Mouse (Mus musculus) brain, embryonic 14.5 days (tissue): ENCODE data around the gene Cxcl1.
A peak's percentile ranks its signal among the peaks of the same experiment; 100 is the strongest.

Source experiments
- CTCF ChIP-seq: fragments of 200-500 bp; IDR thresholded peaks from 2 replicates; pipeline ENCODE4 v1.5.1; 2012; ENCODE audit warnings: inconsistent platforms, mild to moderate bottlenecking, moderate library complexity, borderline replicate concordance; ENCODE audit not compliant: insufficient read depth, insufficient read length; ENCODE audit errors: extremely low read depth
- POLR2A ChIP-seq: fragments of 200-500 bp; IDR thresholded peaks from 2 replicates; pipeline ENCODE4 v1.6.1; 2012; ENCODE audit warnings: mild to moderate bottlenecking, inconsistent platforms, borderline replicate concordance; ENCODE audit not compliant: poor library complexity, insufficient read depth, insufficient read length, severe bottlenecking; ENCODE audit errors: extremely low read depth

GRCm38 (mm10) chr5:90930971-90931851, 40.2 kb downstream of the Cxcl1 start, which contains the start of gene Mthfd2l:
- TF ChIP-seq POLR2A (peak; percentile 58), CTCF (peak; percentile 62)
